Mouse (Mus musculus) kidney, postnatal 4 days (tissue): ENCODE measurements at regions not wholly inside any gene's neighbourhood (a gene's known extent, or its start where the extent isn't known, plus 50 kb on each side); places are given as distances from the start of the nearest gene placed in this dataset.

Source experiments
- DNase-seq, 2 experiments: peaks; one replicate each; pipeline ENCODE4 v3.0.0; 2021; ENCODE audit warnings: mixed read lengths in 2 of 2

DNA sequence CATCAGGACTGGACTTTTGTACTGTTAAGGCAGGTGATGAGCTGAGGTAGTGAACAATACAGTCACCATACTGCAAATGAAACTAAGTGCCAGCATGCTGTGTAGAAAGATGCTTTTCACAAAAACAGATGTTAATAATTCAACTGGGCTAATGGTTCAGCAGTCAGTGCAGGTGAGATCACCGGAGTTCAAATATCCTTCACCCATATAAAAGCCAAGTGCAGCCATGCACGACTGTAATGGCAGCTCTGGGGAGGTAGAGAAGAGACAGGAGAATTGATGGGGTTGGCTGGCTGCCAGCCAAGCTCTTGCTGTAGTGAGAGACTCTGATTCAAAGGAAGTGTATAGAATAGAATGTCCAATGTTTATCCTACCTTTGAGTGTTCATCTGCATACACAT lies 214.3 kb upstream of the Fam241a start:
- DNase-seq = peak; percentile 34 to 45

DNA sequence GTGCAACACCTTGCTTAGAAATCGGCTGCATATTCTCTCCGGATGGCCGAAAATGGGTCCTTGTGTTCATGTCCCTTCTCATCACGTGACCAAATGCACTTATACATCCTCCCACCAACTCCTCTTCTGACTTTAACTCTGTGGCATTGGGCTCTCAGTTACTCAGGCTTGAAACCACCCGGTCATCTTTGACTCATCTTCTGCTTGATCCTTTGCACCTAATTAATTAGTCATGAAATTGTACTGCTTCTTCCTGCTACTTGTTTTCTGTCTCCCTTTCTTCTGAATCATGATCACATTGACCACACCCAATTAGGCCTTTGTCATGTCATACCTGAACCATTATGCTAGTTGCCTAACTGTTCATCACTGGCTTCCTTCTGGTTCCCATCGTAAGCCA lies 208.4 kb upstream of the Fam241a start:
- DNase-seq = no peak

DNA sequence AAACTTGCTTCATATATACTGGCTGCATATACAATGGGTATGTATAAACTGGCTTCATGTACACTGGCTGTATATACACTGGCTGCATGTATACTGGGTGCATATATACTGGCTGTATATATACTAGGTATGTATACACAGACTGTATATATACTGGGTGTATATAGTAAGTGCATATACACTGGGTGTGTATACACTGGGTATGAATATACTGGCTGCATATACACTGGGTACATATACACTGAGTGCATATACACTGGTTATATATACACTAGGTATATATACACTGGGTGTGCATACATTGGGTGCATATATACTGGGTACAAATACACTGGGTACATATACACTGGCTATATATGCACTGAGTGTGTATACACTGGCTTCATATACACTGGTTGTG lies 196.9 kb upstream of the Fam241a start:
- DNase-seq = no peak

DNA sequence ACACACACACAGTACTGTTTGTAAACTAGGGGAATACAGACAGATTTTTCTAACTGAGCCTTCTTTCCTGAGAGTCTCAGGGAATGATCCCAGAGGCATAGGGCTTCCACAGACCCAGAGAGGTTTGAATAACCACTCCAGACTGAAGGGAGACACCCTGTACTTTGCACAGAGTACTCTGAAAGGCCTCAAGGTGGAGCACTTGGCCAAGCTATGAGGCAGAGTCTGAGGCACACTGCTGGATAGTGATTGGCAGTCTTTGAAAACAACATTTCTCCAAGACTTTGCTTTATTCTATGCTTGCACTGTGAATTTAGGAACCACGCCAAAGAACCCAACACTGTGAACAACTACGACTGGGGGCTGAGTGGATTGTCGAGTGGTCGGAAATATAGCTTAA lies 192.1 kb upstream of the Fam241a start:
- DNase-seq = peak; percentile 67 to 73

DNA sequence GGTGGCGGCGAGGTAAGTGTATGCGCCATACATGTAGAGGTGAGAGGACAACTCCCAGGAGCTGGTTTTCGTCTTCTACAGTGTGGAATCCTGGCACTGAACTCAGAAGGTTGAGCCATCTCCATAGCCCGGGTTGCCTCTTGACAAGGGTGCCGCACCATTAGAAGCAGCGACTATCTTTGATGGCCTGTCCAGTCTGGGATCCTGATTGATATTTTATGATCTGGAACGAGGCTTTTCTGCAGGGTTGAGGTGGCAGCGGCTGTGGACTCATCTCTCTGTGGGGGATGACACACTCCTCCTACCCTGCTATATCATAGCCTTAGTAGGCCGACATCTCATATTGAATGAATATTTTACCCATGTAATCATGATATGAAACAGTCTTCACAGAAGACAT lies 191.0 kb upstream of the Fam241a start:
- DNase-seq = no peak

DNA sequence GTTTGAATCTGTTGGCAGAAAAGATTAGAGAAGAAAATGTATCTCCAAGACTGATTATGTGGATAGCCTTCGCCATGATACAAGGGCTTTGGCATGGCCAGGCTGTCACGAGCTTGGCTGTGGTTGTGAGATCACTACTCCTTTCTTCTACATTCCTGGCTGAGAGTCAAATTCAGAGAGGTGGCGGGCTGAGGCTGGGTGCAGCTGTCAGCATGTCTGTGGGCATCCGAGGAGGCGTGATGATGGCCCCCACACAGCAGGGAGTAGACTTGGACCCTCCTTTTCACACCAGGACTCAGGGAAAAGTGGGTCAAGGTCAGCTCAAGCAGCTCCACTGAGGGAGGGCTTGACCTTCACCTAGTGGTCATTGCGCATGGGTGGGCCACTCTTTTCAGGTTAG lies 186.3 kb upstream of the Fam241a start:
- no peak for DNase-seq

DNA sequence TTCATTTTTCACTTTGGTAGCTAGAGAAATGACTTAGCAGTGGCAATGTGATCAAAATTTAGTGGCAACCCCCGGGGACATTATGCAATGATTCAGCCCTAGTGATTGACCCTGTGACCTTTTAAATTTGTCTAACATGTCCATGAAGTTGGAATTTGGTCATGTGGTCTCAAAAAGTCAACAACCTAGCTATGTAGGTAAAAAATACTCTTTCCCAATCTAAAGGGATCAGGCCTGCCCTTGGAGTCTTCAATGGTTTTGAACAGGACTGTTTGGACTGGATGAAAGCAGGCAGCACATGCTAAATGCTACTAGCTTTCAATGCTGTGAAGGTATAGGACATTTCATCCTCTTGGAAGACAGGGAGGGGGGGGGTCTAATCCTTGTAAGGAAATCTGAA lies 185.3 kb upstream of the Fam241a start:
- DNase-seq = no peak

DNA sequence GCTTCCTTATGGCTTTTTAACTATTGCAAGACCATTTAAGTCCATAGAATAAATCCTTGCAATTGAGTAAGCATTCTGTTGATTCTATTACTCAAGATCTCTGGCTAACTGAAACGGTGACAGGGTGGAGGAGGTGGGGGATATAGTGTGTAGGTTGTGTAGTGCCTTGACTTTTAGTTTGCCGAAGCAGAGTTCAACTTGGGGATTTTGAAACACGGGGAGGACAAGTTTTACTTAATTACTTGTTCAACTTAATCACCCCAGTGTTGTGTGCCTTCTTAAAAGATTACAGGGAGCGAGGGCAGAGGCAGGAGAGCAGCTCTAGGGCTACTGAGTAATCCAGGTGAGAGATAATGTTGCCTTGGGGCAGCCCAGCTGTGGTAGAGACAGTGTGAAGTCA lies 171.7 kb upstream of the Fam241a start:
- no peak for DNase-seq

DNA sequence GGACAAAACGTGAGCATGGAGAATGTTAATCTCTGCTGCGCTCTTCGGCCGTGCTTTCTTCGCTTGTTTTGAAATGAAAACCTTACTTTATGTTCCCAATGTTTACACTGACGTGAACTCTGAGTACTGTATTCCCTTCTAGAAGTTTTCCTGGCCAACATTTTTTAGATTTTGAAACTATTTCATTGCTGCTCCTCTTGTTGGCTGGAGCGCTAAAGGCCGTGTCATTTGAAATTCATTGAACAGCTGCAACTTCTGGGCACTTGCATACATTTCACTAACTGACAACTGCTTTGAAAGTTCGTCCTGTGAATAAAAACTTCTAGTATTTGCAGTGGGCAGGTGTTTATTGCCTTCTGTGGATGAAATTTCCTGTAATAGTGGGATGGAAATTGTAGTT lies 157.9 kb upstream of the Fam241a start:
- DNase-seq = no peak

DNA sequence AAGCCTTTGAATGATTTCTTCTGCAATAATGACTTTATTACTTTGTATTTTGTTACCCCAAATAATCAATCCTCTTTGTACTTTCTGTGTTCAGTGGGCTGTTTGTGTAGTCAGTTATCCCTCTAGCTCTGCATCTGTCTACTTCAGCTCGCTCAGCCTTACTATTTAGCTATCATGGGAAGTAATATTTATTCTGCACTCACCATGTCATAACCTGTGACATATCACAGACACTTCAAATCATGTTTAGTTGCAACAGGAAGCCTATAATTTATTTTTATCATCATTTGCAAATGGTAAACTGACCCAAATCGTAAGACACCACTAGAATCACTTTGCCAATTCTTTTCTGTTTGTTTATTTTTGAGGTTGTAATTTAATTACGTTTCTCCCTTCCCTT lies 147.6 kb upstream of the Fam241a start:
- no peak for DNase-seq

DNA sequence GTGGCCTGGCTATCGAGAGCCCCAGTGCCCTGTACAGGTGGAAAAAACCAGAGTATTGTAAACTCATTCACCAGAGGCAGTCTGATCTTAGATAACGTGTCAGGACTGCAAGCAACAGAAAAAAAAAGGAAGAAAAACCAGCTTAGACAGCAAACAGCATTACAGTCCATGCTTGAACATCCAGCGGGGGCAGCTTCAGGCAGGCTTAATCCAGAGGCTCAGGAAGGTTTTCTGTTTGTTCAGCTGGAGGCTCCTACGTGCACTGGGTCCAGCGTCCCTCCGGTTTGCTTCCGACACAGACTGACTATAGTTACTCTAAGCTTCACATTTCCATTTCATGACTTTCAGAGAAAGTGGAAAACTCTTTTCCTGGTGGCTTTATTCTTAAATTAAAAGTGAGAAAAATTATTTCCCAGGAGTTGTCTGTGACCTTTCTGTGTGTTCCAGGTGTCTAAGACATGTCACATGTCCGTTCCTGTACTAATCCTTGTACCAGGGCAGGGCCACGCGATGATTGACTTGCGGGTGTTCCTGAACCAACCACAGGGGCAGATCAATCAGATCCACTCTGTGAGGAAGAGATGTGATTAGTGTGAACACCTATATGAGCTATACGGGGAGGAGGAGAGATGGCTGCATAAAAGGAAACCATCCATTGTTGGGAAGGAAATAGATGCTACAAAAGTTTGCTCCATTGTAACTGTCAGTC lies 144.4 kb upstream of the Fam241a start:
- DNase-seq = peak; percentile 20 to 45

DNA sequence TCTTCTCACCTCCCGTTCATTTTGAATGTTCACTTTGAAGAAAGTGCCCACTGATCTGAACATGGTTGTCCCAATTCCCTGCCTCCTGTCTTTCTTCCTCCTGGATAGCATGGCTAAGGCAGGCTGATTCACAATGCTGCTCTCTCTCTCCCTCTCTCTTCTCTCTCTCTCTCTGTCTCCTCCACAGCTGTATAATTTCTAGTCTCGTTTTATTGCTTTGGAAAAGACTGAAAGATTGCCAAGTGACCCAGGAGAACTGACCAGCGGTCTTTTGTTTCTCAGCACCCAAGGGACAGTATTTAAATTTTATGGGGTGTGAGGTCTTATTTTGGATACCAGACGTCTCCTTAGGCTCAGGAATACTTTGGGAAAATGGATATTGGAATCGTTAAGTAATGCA lies 143.1 kb upstream of the Fam241a start:
- no peak for DNase-seq

DNA sequence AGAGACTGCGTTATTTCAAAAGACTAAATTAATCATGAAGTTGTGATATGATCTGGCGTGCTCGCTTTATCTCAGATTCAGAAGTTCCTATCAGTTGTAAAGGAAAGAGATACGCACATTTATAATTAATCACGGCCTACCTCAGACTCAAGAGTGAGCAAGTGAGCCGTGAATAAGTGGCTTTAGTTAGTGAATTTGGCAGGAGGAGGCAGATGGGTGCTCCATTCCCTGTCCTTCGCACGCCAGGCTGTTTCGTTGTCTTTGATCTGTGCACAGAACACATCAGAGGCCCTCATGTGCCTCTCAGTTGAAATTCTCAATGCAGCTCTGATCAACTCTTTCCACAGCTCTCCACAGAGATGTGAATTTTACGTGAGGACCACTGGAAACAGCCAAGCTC lies 140.4 kb upstream of the Fam241a start:
- DNase-seq = no peak

DNA sequence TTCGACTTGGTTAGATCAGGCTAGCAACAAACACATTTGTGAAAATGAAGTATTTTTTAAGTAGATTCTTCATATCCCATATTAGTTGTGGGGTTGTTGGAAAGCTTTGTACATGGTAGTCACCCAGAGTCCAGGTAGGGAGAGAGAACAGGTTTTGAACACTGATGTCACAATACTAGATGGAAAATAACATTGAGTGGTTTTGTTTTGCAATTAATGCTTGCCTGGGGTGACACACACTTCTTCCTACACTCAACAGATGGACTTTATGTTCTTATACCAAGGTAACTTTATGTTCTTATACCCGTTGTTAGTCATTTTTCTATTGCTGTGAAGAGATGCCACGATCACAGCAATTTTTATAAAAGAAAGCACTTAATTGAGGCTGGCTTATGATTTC lies 134.2 kb upstream of the Fam241a start:
- no peak for DNase-seq

DNA sequence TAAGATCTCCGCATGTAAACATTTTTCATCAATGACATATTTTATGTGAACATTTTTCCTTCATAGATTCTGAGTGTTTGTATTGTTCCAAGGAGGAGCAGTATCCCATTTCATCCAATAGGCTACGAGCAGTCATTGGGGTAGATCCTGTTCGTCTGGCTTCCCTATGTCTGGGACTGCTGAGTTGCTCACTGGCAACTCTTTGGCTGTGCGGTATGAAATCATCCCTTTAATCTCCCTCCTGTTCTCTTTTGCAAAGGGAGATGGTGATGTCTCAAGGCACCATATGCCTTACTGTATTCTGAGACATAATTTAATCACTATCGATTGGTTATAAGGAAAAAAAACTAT lies 133.4 kb upstream of the Fam241a start:
- no peak for DNase-seq

DNA sequence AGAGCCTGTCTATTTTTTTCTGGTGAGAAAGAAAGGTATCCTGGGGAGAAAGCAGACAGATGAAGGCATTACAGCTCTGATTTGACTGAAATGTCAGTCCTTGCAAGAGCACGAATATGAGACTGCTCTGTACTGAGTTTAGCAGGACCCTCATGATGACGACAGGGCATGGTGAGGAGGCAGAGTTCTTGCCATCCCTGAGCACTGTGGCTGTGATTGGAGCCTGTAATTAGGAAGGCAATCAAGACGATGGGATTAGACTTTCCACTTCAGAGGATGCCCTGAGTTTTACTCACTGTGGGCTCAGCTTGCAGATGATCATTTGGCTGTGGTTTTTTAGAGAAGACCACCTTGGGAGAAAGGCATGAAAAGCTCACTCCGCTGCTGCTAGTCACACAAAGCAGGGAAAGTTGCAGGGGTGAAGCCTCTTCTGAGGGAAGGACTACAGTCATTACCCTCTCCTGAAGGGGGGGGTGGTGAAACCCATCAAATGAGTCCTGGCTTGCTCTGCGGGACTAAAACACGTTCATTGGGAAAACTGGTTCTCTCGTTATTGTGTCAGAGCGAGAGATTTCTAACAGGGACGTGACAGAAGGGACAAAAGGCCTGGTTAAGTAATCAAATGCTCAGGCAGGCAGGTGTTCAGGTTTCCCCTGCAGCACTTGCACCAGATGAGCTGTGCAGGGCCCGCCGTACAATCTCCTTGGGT lies 132.9 kb upstream of the Fam241a start:
- no peak for DNase-seq

DNA sequence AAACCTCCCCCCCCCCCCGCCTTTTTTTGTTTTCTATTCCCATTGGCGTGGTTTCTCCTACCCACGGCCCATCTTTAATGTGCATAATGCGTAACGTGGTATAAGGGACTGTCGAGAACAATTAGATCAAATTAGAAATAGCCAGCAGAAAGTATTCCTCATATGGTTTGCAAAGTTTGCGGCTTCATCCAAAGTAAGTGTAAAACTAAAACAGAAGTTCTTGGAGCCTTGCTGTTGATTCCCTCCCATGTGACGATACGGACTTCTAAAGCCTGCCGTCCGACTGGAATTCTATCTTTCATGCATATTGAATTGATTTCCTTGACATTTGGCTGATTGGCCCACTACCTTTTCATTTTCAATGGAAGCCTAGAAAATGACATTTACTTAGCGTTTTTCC lies 128.7 kb upstream of the Fam241a start:
- DNase-seq = no peak

DNA sequence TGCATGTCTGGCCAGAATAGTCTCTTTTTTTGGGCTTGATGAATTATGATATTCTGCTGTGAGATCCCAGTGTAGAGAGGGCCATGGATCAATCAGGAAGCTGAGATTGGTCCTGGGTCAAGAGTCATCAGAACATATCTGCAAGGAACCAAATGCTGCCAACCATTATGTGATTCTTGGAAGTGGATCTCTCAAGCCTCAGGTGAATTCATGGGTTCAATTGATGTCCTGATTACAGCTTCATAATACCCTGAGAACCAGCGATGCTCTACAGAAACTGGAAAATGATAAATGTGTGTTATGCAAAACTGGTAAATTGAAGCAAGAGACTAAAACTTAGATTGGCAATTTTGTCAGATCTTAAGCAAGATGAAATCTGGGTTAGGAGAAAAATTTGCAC lies 118.8 kb upstream of the Fam241a start:
- DNase-seq = no peak

DNA sequence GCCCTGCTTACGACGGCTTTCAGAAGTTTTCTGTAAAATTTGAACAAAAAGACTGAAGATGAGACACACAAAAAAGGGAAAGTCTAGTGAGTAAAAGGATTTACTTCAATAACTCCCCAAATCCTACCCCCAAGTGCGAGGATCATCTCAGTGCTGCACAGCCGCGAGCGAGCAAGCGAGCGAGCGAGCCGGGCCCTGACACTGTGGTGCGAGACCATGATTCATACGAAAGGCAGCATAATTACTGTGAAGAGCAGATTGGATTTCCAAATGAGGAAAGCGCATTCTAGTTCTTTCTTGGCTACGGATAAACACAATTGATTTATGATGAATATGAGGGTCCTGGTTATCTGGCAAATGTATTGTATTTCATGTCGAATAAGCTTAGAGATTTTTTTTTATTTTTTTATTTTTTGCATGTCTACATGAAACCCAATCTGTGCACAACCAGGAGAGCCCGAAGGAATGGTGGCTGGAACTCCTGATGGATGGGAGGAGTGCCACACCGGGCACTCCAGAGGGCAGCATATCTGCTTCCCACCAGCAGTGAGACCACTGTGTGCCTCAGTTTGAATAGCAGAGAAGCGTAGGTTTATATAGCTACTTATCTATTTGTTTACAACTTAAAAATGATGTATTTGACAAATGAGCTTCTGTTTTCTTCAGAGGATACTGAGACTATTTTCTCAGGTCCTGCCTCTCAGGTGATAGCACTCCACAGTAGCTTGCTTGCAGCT lies 106.9 kb upstream of the Fam241a start:
- DNase-seq = peak in 1 of 2 experiments; percentile 5

DNA sequence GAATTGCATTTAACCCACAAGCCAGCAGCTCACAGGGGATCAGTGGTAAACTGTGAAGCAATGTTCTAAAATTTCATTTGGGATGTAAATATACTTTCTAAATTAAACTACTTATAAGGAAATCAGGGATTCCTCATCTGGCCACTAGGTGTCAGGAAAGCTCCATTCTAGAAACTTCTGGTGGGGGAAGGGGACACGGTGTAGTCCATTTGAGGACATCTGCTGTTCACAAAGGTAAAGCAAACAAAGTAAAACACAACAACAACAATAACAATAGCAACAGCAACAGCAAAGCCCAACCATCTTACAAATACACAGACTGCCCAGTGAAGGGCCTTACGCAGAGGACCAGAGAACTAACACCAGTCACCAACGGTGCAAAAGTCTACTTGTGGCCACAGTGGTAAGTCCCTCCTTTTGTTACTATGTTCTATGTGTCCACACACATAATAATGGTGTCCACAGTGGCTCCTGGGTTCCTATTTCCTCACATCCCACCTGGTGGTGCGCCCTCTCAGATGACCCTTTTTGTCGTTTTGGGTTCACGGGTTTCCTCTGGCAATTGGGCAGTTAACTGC lies 105.9 kb upstream of the Fam241a start:
- peak; percentile 50 to 55 for DNase-seq

DNA sequence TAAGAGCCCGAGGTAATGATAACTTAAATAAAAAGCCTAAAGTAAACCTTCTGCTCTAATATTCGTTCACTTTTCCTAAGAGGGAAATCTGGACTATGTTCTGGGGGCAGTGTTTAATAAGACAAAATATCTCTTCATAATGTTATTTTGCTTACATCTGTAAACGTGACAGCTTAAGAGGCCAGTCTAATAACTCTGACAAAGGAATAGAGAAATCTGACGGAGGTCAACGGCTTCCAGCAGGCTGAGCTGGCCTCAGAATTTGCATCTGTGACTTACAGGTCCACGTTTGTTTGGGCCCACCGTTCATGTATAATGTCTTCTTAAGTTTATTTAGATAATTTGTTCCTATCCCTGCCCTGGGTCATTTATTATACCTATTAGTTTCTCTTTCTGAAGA lies 99.6 kb upstream of the Fam241a start:
- DNase-seq = no peak

DNA sequence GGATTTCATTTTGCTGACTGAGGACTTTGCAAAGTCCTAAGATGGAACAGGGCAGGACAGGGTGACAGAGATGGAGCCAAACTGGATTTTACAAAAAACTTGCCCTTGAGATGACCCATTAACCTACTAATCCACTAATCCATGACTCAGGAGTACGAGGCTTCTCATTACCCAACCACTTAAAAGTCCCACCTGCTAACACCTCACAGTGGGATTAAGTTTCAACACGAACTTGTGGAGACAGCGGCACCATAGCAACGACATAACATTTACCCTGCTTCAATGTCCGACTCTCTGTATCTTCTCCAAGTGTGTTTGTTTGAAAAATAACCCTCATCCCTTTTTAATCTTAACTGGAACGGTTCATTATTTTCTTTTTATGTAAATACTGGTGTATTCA lies 91.5 kb upstream of the Fam241a start:
- no peak for DNase-seq

DNA sequence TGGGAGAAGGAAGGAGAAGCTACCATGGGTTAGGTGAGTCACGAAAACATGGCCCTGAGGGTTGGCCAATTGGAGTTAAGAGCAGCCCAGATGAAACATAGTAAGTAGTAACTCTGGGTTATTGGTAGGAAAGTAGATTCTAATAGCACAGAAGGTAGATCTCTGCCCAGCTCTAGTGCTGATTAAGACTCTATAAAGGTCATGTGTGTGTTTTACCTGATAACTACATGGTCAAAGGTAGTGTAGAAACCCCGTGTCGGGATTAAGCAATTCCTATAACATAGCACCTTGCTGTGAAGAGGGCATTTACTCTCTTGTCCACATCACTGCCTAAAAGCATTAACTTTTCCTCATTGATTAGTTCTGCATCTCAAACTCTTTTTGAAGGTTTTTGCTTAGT lies 89.0 kb upstream of the Fam241a start:
- DNase-seq = no peak

DNA sequence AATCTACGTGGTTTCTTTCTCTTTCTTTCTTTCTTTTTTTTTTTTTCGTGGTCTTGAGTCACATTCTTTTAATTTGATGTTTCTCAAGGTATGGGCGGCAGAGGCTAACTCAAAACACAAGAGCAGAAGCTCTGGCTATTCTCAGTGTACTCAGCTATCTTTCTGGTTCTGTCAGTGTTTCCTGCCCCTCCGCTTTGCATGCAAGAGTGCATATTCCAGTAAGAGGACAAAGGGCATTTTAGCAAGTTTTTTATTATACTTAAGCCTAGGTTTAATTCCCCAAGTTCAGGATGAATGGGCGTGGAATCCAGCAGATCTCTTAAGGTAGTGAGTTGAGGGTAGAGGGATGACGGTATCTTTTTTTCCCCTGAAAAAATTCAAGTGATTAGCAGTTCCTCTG lies 81.1 kb upstream of the Fam241a start:
- peak in 1 of 2 experiments; percentile 3 for DNase-seq
